Comparison of ENCODE assay signal across 27 mouse cellular contexts in genomic region chr4:99392986-99393385, GRCm38 (mm10).
"Had no signal": no experiment of that assay in that cellular context is flagged by ENCODE, and none has a peak within 500 bp of the region (broad histone marks: within the 10 kb centered on the region; RNA-seq: fewer than 3 reads in every experiment).

No protein-coding gene starts in this region.

- ATAC-seq: forebrain, embryonic 13.5 days; forebrain, embryonic 14.5 days; forebrain, embryonic 15.5 days; forebrain, embryonic 16.5 days; forebrain, postnatal 0 days had no signal

- H3K4me3 ChIP-seq: embryonic facial prominence, embryonic 10.5 days; embryonic facial prominence, embryonic 12.5 days; embryonic facial prominence, embryonic 13.5 days; embryonic facial prominence, embryonic 15.5 days; erythroblast, embryonic 14.5 days; forebrain, embryonic 10.5 days; forebrain, embryonic 12.5 days; forebrain, embryonic 13.5 days; forebrain, embryonic 15.5 days; gastrocnemius, adult 2 months; heart, adult 2 months had no signal

- H3K9ac ChIP-seq: embryonic facial prominence, embryonic 12.5 days; embryonic facial prominence, embryonic 13.5 days; embryonic facial prominence, embryonic 15.5 days; forebrain, embryonic 12.5 days; forebrain, embryonic 13.5 days; forebrain, embryonic 15.5 days; forebrain, postnatal 0 days had no signal

- H3K27me3 ChIP-seq: embryonic facial prominence, embryonic 12.5 days; embryonic facial prominence, embryonic 13.5 days; embryonic facial prominence, embryonic 15.5 days; forebrain, embryonic 13.5 days; forebrain, embryonic 15.5 days had no signal

- H3K9me3 ChIP-seq: embryonic facial prominence, embryonic 10.5 days; embryonic facial prominence, embryonic 12.5 days; embryonic facial prominence, embryonic 13.5 days; embryonic facial prominence, embryonic 15.5 days; forebrain, embryonic 12.5 days; forebrain, embryonic 13.5 days; forebrain, embryonic 15.5 days had no signal

- DNase-seq: cerebellum, adult 8-10 months; cerebellum, adult 9-10 months; cerebellum, adult 9-11 months; cerebellum, postnatal 10 days; cerebellum, postnatal 14 days; cerebellum, postnatal 25 days; cerebellum, postnatal 36 days; embryo, embryonic 11 days; forebrain, postnatal 0 days; gastrocnemius, adult 2 months; gastrocnemius, postnatal 10 days; gastrocnemius, postnatal 14 days; gastrocnemius, postnatal 25 days; gastrocnemius, postnatal 36 days; heart, adult 18-20 months; heart, adult 2 months had no signal

- H3K4me2 ChIP-seq: embryonic facial prominence, embryonic 12.5 days; embryonic facial prominence, embryonic 13.5 days; embryonic facial prominence, embryonic 15.5 days; forebrain, embryonic 12.5 days; forebrain, embryonic 13.5 days; forebrain, embryonic 15.5 days had no signal

- H3K36me3 ChIP-seq: embryonic facial prominence, embryonic 10.5 days; embryonic facial prominence, embryonic 12.5 days; embryonic facial prominence, embryonic 13.5 days; embryonic facial prominence, embryonic 15.5 days; forebrain, embryonic 10.5 days; forebrain, embryonic 12.5 days; forebrain, embryonic 15.5 days had no signal

- H3K27ac ChIP-seq: embryonic facial prominence, embryonic 10.5 days; embryonic facial prominence, embryonic 12.5 days; embryonic facial prominence, embryonic 13.5 days; embryonic facial prominence, embryonic 15.5 days; forebrain, embryonic 10.5 days; forebrain, embryonic 12.5 days; forebrain, embryonic 13.5 days; forebrain, embryonic 15.5 days; gastrocnemius, adult 2 months; heart, adult 2 months had no signal

- H3K4me1 ChIP-seq: embryonic facial prominence, embryonic 10.5 days; embryonic facial prominence, embryonic 12.5 days; embryonic facial prominence, embryonic 13.5 days; embryonic facial prominence, embryonic 15.5 days; forebrain, embryonic 10.5 days; forebrain, embryonic 12.5 days; forebrain, embryonic 13.5 days; forebrain, embryonic 15.5 days had no signal
